Mouse (Mus musculus): Measurements from ENCODE around the gene Bckdha. TPM values are rescaled to one million over a fixed set of nuclear protein-coding genes. Genes with fewer than 3 reads are reported as not detected.

The Bckdha gene
- polyA plus RNA-seq, 2 experiments: 17.3 to 20.1 TPM

GRCm38 (mm10) chr7:25637099-25637498 is 21.7 kb downstream of the Bckdha start:
- no peaks in the 10 kb centered on the region for H3K36me3 ChIP-seq (replicated peaks; ENCODE audit: control insufficient read depth, insufficient read depth, low read depth)
- no peak for TF ChIP-seq EP300 (IDR thresholded peaks at IDR 0.05; ENCODE audit: low read depth)
- TF ChIP-seq CTCF (IDR thresholded peaks at IDR 0.05; ENCODE audit: low read depth): no peak
- H3K27ac ChIP-seq: no peak overlapping the region
- no peak overlapping the region for H3K4me2 ChIP-seq (ENCODE audit: low read depth)
- H3K9ac ChIP-seq (replicated peaks): no peak overlapping the region
- DNase-seq (ENCODE audit: low read depth in 3 of 3, low spot score in 3 of 3) (no peak), ATAC-seq (ENCODE audit: insufficient read depth) (no peak)
- H3K9me3 ChIP-seq (ENCODE audit: control insufficient read depth, low read length): no peaks in the 10 kb centered on the region
- WGBS (ENCODE audit: insufficient replicate concordance): 74% methylated on average over 5 of the region's 5 CpGs
- no peaks in the 10 kb centered on the region for H3K4me1 ChIP-seq (replicated peaks; ENCODE audit: control insufficient read depth in 2 of 2, insufficient read depth in 2 of 2, low read length in 1 of 2)
- H3K27me3 ChIP-seq (ENCODE audit: control insufficient read depth, insufficient read depth, low read length): no peaks in the 10 kb centered on the region
- H3K4me3 ChIP-seq (ENCODE audit: insufficient read depth in 1 of 2, low read depth in 2 of 2, low read length in 2 of 2): no peak overlapping the region

DNA sequence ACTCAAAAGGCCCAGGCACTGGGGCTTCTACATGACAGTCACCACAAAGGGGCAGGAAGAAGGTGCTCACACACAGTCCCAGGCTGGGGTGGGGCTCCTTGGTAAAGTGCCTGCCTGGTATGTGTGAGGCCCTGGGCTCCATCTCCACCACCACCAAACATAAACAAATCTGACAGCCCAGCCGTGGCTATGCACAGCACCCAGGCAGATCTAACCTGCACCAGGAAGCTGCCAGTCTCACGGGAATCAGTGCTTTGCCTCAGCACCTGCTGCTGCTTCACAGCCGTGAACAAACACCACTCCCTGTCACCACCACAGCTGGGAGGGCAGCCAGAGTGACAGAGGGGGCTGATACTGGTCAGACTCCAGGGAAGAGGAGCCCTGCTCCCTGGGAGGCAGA is 22.4 kb downstream of the Bckdha start:
- H3K4me1 ChIP-seq (replicated peaks; ENCODE audit: control insufficient read depth in 2 of 2, insufficient read depth in 2 of 2, low read length in 1 of 2): no peaks in the 10 kb centered on the region
- H3K36me3 ChIP-seq (replicated peaks; ENCODE audit: control insufficient read depth, insufficient read depth, low read depth): no peaks in the 10 kb centered on the region
- WGBS (ENCODE audit: insufficient replicate concordance): 47% methylated on average over 3 of the region's 3 CpGs
- H3K9ac ChIP-seq (replicated peaks): no peak overlapping the region
- no peak overlapping the region for H3K4me2 ChIP-seq (ENCODE audit: low read depth)
- TF ChIP-seq CTCF (IDR thresholded peaks at IDR 0.05; ENCODE audit: low read depth) (no peak), EP300 (IDR thresholded peaks at IDR 0.05; ENCODE audit: low read depth) (no peak)
- no peaks in the 10 kb centered on the region for H3K9me3 ChIP-seq (ENCODE audit: control insufficient read depth, low read length)
- ATAC-seq (ENCODE audit: insufficient read depth) (no peak), DNase-seq (ENCODE audit: low read depth in 3 of 3, low spot score in 3 of 3) (no peak)
- no peak overlapping the region for H3K4me3 ChIP-seq (ENCODE audit: insufficient read depth in 1 of 2, low read depth in 2 of 2, low read length in 2 of 2)
- no peaks in the 10 kb centered on the region for H3K27me3 ChIP-seq (ENCODE audit: control insufficient read depth, insufficient read depth, low read length)
- H3K27ac ChIP-seq: no peak overlapping the region

DNA sequence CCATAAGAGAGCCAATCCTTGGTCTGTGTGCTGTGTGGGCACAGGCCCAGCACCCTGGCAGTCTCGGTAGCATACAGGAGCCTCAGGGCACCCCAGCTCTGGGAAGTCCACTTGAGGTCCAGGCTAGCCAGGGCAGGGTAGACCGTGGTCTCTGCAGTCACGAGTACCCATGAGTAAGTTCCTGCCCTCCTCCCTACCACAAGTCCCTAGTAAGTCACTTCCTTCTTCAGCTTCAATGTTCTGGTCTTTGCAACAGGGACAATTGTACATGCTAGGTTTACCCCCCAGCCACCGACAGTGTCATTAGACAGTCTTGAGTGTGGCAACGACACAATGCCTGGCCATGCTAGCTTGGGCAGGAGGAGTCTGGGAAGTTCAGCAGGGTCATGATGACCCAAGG is 26.1 kb downstream of the Bckdha start:
- TF ChIP-seq CTCF (IDR thresholded peaks at IDR 0.05; ENCODE audit: low read depth): no peak
- no peaks in the 10 kb centered on the region for H3K27me3 ChIP-seq (ENCODE audit: control insufficient read depth, insufficient read depth, low read length)

GRCm38 (mm10) chr7:25628323-25628620 is 30.5 kb downstream of the Bckdha start:
- Histone ChIP-seq H3K36me3 (replicated peaks; ENCODE audit: control insufficient read depth, insufficient read depth, low read depth) (no peaks in the 10 kb centered on the region), H3K4me1 (replicated peaks; ENCODE audit: control insufficient read depth in 2 of 2, insufficient read depth in 2 of 2, low read length in 1 of 2) (peaks cover 7 to 11% of the 10 kb centered on the region in 2 experiments), H3K4me3 (ENCODE audit: insufficient read depth in 1 of 2, low read depth in 2 of 2, low read length in 2 of 2) (no peak overlapping the region), H3K9ac (replicated peaks) (no peak overlapping the region), H3K27ac (no peak overlapping the region), H3K4me2 (ENCODE audit: low read depth) (peak overlapping the region; percentile 74), H3K9me3 (ENCODE audit: control insufficient read depth, low read length) (no peaks in the 10 kb centered on the region), H3K27me3 (ENCODE audit: control insufficient read depth, insufficient read depth, low read length) (no peaks in the 10 kb centered on the region)
- no peak for TF ChIP-seq CTCF (IDR thresholded peaks at IDR 0.05; ENCODE audit: low read depth)
- TF ChIP-seq EP300 (IDR thresholded peaks at IDR 0.05; ENCODE audit: low read depth): no peak
- WGBS (ENCODE audit: insufficient replicate concordance): 50% methylated on average over 8 of the region's 8 CpGs
- ATAC-seq (ENCODE audit: insufficient read depth): no peak
- DNase-seq (ENCODE audit: low read depth in 3 of 3, low spot score in 3 of 3): no peak

More for the DNA sequence above, 26.1 kb downstream of the Bckdha start:
- peaks cover under 1 to 3% of the 10 kb centered on the region in 2 experiments; a peak in 3 of 4 replicates for H3K4me1 ChIP-seq (replicated peaks; ENCODE audit: control insufficient read depth in 2 of 2, insufficient read depth in 2 of 2, low read length in 1 of 2)
- no peak overlapping the region for H3K27ac ChIP-seq
- H3K9me3 ChIP-seq (ENCODE audit: control insufficient read depth, low read length): no peaks in the 10 kb centered on the region
- H3K36me3 ChIP-seq (replicated peaks; ENCODE audit: control insufficient read depth, insufficient read depth, low read depth): no peaks in the 10 kb centered on the region
- ATAC-seq (ENCODE audit: insufficient read depth) (no peak), DNase-seq (ENCODE audit: low read depth in 3 of 3, low spot score in 3 of 3) (no peak)
- no peak overlapping the region for H3K4me3 ChIP-seq (ENCODE audit: insufficient read depth in 1 of 2, low read depth in 2 of 2, low read length in 2 of 2)
- H3K4me2 ChIP-seq (ENCODE audit: low read depth): no peak overlapping the region
- H3K9ac ChIP-seq (replicated peaks): no peak overlapping the region
- WGBS (ENCODE audit: insufficient replicate concordance): 32% methylated on average over 5 of the region's 5 CpGs

GRCm38 (mm10) chr7:25627431-25628322 is 31.1 kb downstream of the Bckdha start:
- peak in 1 of 3 experiments; percentile 24 for DNase-seq (ENCODE audit: low read depth in 3 of 3, low spot score in 3 of 3)
- Histone ChIP-seq H3K9me3 (ENCODE audit: control insufficient read depth, low read length) (no peaks in the 10 kb centered on the region), H3K27ac (no peak overlapping the region), H3K4me1 (replicated peaks; ENCODE audit: control insufficient read depth in 2 of 2, insufficient read depth in 2 of 2, low read length in 1 of 2) (peaks cover 7 to 11% of the 10 kb centered on the region in 2 experiments), H3K4me3 (ENCODE audit: insufficient read depth in 1 of 2, low read depth in 2 of 2, low read length in 2 of 2) (peak overlapping the region; percentile 36 to 48), H3K27me3 (ENCODE audit: control insufficient read depth, insufficient read depth, low read length) (no peaks in the 10 kb centered on the region), H3K36me3 (replicated peaks; ENCODE audit: control insufficient read depth, insufficient read depth, low read depth) (no peaks in the 10 kb centered on the region), H3K4me2 (ENCODE audit: low read depth) (peak overlapping the region; percentile 74), H3K9ac (replicated peaks) (peak overlapping the region; percentile 32)
- ATAC-seq (ENCODE audit: insufficient read depth): peak; percentile 77
- 19% methylated on average over 38 of the region's 38 CpGs for WGBS (ENCODE audit: insufficient replicate concordance)
- TF ChIP-seq EP300 (IDR thresholded peaks at IDR 0.05; ENCODE audit: low read depth) (no peak), CTCF (IDR thresholded peaks at IDR 0.05; ENCODE audit: low read depth) (no peak)

Measured in liver, embryonic 14.5 days (tissue).